Mouse (Mus musculus): ENCODE measurements around the gene Car4.

The Car4 gene

GRCm38 (mm10) chr11:85003566-85003965, 46.0 kb downstream of the Car4 start:
- in situ Hi-C loops (cut with MboI, MseI): no loop called here

DNA sequence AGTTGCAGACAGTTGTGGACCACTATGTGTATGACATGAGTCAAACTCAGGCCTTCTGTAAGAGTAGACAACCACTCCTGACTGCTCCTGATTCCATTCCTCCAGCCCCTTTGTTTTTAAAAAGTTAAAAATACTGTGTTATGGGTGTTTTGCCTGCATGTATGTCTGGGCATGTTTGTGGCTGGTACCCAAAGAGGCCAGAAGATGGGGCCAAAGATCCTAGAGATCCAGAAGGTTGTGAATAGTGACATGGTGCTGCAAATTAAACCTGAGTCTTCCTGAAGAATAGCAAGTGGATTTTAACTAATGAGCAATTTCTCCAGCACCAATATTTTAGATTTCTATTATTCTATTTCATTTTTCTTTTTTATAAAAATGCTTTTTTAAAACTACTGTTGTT, 55.5 kb downstream of the Car4 start:
- in situ Hi-C loops (cut with MboI, MseI): no loop called here

Measured in regulatory T cell (primary cell).